Mouse (Mus musculus): ENCODE results near the gene Tmem150b. TPM values are rescaled to one million over a fixed set of nuclear protein-coding genes. Genes with fewer than 3 reads are reported as not detected.
A peak's percentile ranks its signal among the peaks of the same experiment; 100 is the strongest.

Gene Tmem150b
- total and polyA plus RNA-seq, 3 experiments = 0.31 to 1.4 TPM; not detected in 1

DNA sequence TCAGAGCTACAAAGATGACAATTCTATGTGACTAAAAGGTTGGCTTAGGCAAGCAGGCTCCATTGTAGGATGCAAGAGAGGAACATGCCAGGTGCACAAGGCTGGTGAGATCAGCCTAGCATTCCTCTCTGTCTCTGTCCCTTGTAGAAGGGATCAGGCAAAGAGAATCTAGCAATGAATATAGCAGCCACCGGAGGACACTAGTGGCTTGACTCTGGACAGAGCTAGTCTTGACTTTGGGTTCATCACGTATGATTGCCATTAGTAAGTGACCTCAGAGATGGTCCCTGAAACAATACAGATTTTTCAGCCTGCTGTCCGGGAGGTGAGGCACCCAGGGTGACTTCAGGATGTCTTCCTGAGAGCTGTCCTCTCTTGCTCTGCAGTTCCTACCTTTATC is 12.5 kb downstream of the Tmem150b start:
- no peak for DNase-seq (ENCODE audit: low read depth, low spot score)
- H3K4me1 ChIP-seq (ENCODE audit: control insufficient read depth in 1 of 2, insufficient read depth in 2 of 2, low read length in 2 of 2) = 0 out of 4 replicates have a peak, but pooled peaks cover 0 to 2% of the 10 kb centered on the region in 2 experiments
- no peak overlapping the region for H3K4me3 ChIP-seq (ENCODE audit: control insufficient read depth in 1 of 2, insufficient read depth in 1 of 2, low read depth in 2 of 2, low read length in 2 of 2)
- H3K9me3 ChIP-seq (replicated peaks; ENCODE audit: insufficient read depth, low read length) = no peaks in the 10 kb centered on the region
- TF ChIP-seq TBP (IDR thresholded peaks at IDR 0.05; ENCODE audit: low read depth, low read length) (no peak), RAD21 (IDR thresholded peaks at IDR 0.05; ENCODE audit: low read depth, low read length) (no peak), TCF12 (IDR thresholded peaks at IDR 0.05; ENCODE audit: low read depth, low read length) (no peak), NRF1 (IDR thresholded peaks at IDR 0.05; ENCODE audit: insufficient read depth, low read depth, low read length, poor library complexity, severe bottlenecking) (no peak), POLR2A (IDR thresholded peaks at IDR 0.05; ENCODE audit: control insufficient read depth in 1 of 2, insufficient read depth in 1 of 2, low read depth in 1 of 2, low read length in 2 of 2, poor library complexity in 1 of 2) (no peak), RCOR1 (IDR thresholded peaks at IDR 0.05; ENCODE audit: low read depth, low read length) (no peak), HCFC1 (IDR thresholded peaks at IDR 0.05; ENCODE audit: low read depth, low read length) (no peak), TAL1 (IDR thresholded peaks at IDR 0.05; ENCODE audit: low read length) (no peak), JUND (IDR thresholded peaks at IDR 0.05; ENCODE audit: low read depth, low read length) (no peak), KAT2A (conservative IDR thresholded peaks at IDR 0.05; ENCODE audit: low read depth, low read length) (no peak), CHD2 (IDR thresholded peaks at IDR 0.05; ENCODE audit: low read length) (no peak), POLR2AphosphoS2 (IDR thresholded peaks at IDR 0.05; ENCODE audit: low read length) (no peak), USF1 (IDR thresholded peaks at IDR 0.05; ENCODE audit: low read depth, low read length) (no peak), USF2 (IDR thresholded peaks at IDR 0.05; ENCODE audit: borderline replicate concordance in 1 of 2, insufficient read depth in 1 of 2, low read depth in 1 of 2, low read length in 2 of 2) (no peak), CHD1 (IDR thresholded peaks at IDR 0.05; ENCODE audit: low read depth, low read length) (no peak)
- no peak overlapping the region for H3K9ac ChIP-seq (ENCODE audit: control insufficient read depth, low read depth, low read length, poor library complexity, severe bottlenecking)
- no peak overlapping the region for H3K27ac ChIP-seq (ENCODE audit: control insufficient read depth, low read depth, low read length)
- H3K36me3 ChIP-seq (ENCODE audit: control insufficient read depth in 1 of 2, insufficient read depth in 2 of 2, low read length in 2 of 2) = no peaks in the 10 kb centered on the region
- H3K27me3 ChIP-seq (ENCODE audit: control insufficient read depth in 1 of 2, insufficient read depth in 2 of 2, low read length in 2 of 2) = no peaks in the 10 kb centered on the region
- H3K79me2 ChIP-seq (ENCODE audit: control insufficient read depth, insufficient read depth, low read length, poor library complexity) = no peaks in the 10 kb centered on the region

GRCm38 (mm10) chr7:4705098-4705497 is 20.0 kb downstream of the Tmem150b start:
- no peak for TF ChIP-seq EP300 (IDR thresholded peaks at IDR 0.05; ENCODE audit: low read depth in 1 of 2, low read length in 2 of 2)
- peak; percentile 89 for TF ChIP-seq RAD21 (IDR thresholded peaks at IDR 0.05; ENCODE audit: low read depth, low read length)
- peak; percentile 46; the same call in 1 of the 2 replicates for TF ChIP-seq HCFC1 (IDR thresholded peaks at IDR 0.05; ENCODE audit: low read depth, low read length)
- TF ChIP-seq SMC3 (IDR thresholded peaks at IDR 0.05; ENCODE audit: low read depth, low read length) = peak; percentile 84
- TF ChIP-seq ZC3H11A (IDR thresholded peaks at IDR 0.05; ENCODE audit: low read depth, low read length) = peak; percentile 84
- peak; percentile 77 to 92 (median 84) for TF ChIP-seq CTCF (IDR thresholded peaks at IDR 0.05 in 2 of 3, conservative IDR thresholded peaks at IDR 0.05 in 1 of 3; ENCODE audit: control insufficient read depth in 1 of 3, insufficient read depth in 1 of 3, low read depth in 2 of 3, low read length in 3 of 3, poor library complexity in 1 of 3, severe bottlenecking in 1 of 3)
- peak; percentile 29; the same call in 1 of the 2 replicates for TF ChIP-seq BHLHE40 (IDR thresholded peaks at IDR 0.05; ENCODE audit: borderline replicate concordance, low read depth, low read length)
- peak; percentile 32; the same call in 1 of the 2 replicates for TF ChIP-seq SIN3A (IDR thresholded peaks at IDR 0.05; ENCODE audit: low read length)
- TF ChIP-seq TBP (IDR thresholded peaks at IDR 0.05; ENCODE audit: low read depth, low read length) = peak; percentile 81
- TF ChIP-seq TAL1 (IDR thresholded peaks at IDR 0.05; ENCODE audit: low read length) = no peak
- H3K4me3 ChIP-seq (ENCODE audit: control insufficient read depth in 1 of 2, insufficient read depth in 1 of 2, low read depth in 2 of 2, low read length in 2 of 2) = peak overlapping the region in 1 of 2 experiments; percentile 33; a peak in 2 of 4 replicates
- no peaks in the 10 kb centered on the region for H3K79me2 ChIP-seq (ENCODE audit: control insufficient read depth, insufficient read depth, low read length, poor library complexity)
- H3K27me3 ChIP-seq (ENCODE audit: control insufficient read depth in 1 of 2, insufficient read depth in 2 of 2, low read length in 2 of 2) = peaks cover 0 to 3% of the 10 kb centered on the region in 2 experiments; a peak in 2 of 4 replicates
- no peaks in the 10 kb centered on the region for H3K9me3 ChIP-seq (replicated peaks; ENCODE audit: insufficient read depth, low read length)
- peak overlapping the region; percentile 64 for H3K9ac ChIP-seq (ENCODE audit: control insufficient read depth, low read depth, low read length, poor library complexity, severe bottlenecking)
- no peaks in the 10 kb centered on the region for H3K36me3 ChIP-seq (ENCODE audit: control insufficient read depth in 1 of 2, insufficient read depth in 2 of 2, low read length in 2 of 2)
- no peaks in the 10 kb centered on the region for H3K4me1 ChIP-seq (ENCODE audit: control insufficient read depth in 1 of 2, insufficient read depth in 2 of 2, low read length in 2 of 2)
- peak; percentile 78 for DNase-seq (ENCODE audit: low read depth, low spot score)
- no peak overlapping the region for H3K27ac ChIP-seq (ENCODE audit: control insufficient read depth, low read depth, low read length)

Data from MEL (cell line).